Mouse (Mus musculus): Measurements from ENCODE around the gene Zbtb5.

- TF ChIP-seq CTCF (IDR thresholded peaks at IDR 0.05) (no peak), EP300 (IDR thresholded peaks at IDR 0.05) (no peak)
Measured at GRCm38 (mm10) chr4:45047956-45048355, 35.7 kb upstream of the Zbtb5 start.

All from lung, postnatal 0 days (tissue).